Mouse (Mus musculus): ENCODE measurements around the gene Arrdc4. TPM values are rescaled to one million over a fixed set of nuclear protein-coding genes. Genes with fewer than 3 reads are reported as not detected.
A peak's percentile ranks its signal among the peaks of the same experiment; 100 is the strongest.

The Arrdc4 gene
- polyA plus RNA-seq (2016; fragmentation: Nextera tagmentation; extraction: Ambion mirVana) = 16.7 and 19.7 TPM in 2 replicates

DNA sequence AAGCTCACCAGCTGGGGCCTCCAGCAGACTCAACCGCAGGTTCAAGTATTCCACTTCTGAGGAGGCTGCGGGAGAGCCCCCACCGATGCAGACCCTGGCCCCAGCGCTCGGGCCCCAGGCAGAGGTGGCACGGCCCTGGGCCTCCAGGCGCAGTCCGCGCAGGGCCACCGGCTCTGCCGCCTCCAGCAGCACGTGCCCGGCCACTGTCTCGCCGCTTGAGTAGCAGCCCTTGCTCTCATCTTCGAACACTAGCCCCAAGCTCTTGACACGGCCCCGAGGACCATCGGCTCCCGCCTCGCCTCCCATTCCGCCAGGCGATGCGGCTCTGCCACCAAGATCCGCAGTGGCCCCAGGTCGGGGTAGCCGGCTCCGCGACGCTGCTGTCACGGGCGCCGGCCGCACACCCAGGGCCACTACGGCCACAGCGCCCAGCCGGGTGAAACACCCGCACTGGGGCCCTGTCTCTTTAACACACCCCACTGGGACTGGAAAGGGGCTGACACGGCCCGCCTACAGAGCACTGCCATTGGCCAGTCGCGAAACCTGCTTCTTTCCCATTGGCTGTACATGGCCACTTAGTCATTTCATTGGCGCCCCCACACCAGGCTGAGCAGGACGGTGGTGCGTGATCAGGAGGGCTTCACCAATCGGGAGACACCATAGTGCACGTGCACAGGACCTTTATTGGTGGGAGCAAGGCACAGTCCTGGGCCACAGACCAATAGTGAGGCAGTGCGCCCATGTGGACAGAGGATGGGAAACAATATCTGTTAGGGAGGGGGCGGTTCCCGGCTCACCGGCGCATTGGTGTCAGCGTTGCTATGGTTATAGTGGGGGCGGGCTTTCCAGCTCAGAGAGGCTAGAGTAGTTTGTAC is at the start of gene Arrdc4:
Gene Arrdc4, minus strand, starts transcription at position 481 of the 875 bp plus-strand sequence.
- Histone ChIP-seq H3K4me1 (peaks cover 23% of the 10 kb centered on the region), H3K27me3 (ENCODE audit: low read depth, poor library complexity, severe bottlenecking) (no peaks in the 10 kb centered on the region), H3K4me3 (peak within 1 kb of the TSS; percentile 85), H3K27ac (replicated peaks) (peak within 1 kb of the TSS; percentile 89), H3K36me3 (peaks cover 9% of the 10 kb centered on the region), H3K9me3 (replicated peaks) (no peaks in the 10 kb centered on the region)
- WGBS = 0% methylated on average over 54 of the region's 54 CpGs
- peak; percentile 99 for DNase-seq (ENCODE audit: low spot score)

DNA sequence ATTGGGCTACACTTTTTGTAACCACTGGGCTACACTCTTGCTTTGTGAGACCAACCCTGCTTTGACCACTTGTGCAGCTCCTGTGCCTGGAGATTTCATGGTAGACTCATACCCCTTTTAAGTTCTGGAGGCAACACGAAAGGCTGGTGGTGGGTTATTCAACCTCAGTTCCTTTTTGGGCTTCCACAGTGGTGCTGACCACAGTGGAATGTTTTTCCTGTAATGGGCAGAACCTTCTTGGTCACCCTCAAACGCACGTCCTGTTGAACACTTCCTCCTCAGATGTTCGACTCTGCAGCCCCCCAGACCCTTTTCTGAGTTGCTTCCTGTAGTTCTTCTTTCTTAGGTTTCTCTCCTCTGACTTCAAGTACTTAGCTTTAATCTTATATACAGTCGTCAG is 46.5 kb upstream of the Arrdc4 start:
- H3K27me3 ChIP-seq (ENCODE audit: low read depth, poor library complexity, severe bottlenecking) = no peaks in the 10 kb centered on the region
- no peak for DNase-seq (ENCODE audit: low spot score)
- no peak overlapping the region for H3K27ac ChIP-seq (replicated peaks)
- no peaks in the 10 kb centered on the region for H3K9me3 ChIP-seq (replicated peaks)
- no peaks in the 10 kb centered on the region for H3K36me3 ChIP-seq
- H3K4me3 ChIP-seq = no peak overlapping the region
- H3K4me1 ChIP-seq = no peaks in the 10 kb centered on the region
- 88% methylated on average over 5 of the region's 5 CpGs for WGBS

DNA sequence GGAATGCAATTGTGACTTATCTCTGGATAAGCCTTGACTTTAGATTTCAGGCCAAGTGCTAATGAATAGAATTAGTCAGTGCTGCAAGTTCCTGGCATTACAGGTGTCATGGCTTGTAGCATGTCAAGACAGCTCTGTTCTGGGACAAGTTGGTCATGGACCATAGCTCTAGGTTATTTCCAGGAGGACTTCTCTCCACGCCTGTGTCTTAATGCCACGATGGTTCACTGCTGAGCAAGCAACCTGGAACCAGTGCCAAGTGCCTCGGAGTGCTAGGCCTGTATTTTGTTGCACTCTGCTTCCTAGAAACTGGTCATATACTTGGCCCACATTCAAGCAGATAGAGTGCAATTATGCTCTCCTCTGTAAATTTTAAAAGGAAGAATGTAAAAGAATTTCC is 39.7 kb upstream of the Arrdc4 start:
- H3K36me3 ChIP-seq = no peaks in the 10 kb centered on the region
- no peaks in the 10 kb centered on the region for H3K9me3 ChIP-seq (replicated peaks)
- no peaks in the 10 kb centered on the region for H3K4me1 ChIP-seq
- no peak overlapping the region for H3K4me3 ChIP-seq
- DNase-seq (ENCODE audit: low spot score) = no peak
- no peaks in the 10 kb centered on the region for H3K27me3 ChIP-seq (ENCODE audit: low read depth, poor library complexity, severe bottlenecking)
- WGBS = 86% methylated on average over 3 of the region's 3 CpGs
- H3K27ac ChIP-seq (replicated peaks) = no peak overlapping the region

DNA sequence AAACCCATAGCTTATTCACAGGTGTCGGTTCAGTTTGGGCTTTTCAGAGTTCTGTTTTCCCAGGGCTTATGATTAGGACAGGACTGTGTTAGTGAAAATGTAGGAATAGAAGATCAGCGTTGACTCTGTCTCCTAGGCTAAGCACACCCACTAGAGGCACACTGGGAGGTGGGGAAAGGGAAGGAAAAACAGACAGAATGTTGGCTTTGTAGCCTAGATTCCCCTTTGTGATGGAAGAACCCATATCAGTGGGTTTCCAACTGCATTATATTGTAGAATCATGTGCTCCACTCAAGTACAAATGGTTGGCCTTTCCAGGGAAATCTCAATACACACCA is 22.7 kb upstream of the Arrdc4 start:
- 86% methylated on average over 2 of the region's 2 CpGs for whole genome bisulfite sequencing
- Histone ChIP-seq H3K27me3 (ENCODE audit: low read depth, poor library complexity, severe bottlenecking) (no peaks in the 10 kb centered on the region), H3K4me1 (no peaks in the 10 kb centered on the region)

DNA sequence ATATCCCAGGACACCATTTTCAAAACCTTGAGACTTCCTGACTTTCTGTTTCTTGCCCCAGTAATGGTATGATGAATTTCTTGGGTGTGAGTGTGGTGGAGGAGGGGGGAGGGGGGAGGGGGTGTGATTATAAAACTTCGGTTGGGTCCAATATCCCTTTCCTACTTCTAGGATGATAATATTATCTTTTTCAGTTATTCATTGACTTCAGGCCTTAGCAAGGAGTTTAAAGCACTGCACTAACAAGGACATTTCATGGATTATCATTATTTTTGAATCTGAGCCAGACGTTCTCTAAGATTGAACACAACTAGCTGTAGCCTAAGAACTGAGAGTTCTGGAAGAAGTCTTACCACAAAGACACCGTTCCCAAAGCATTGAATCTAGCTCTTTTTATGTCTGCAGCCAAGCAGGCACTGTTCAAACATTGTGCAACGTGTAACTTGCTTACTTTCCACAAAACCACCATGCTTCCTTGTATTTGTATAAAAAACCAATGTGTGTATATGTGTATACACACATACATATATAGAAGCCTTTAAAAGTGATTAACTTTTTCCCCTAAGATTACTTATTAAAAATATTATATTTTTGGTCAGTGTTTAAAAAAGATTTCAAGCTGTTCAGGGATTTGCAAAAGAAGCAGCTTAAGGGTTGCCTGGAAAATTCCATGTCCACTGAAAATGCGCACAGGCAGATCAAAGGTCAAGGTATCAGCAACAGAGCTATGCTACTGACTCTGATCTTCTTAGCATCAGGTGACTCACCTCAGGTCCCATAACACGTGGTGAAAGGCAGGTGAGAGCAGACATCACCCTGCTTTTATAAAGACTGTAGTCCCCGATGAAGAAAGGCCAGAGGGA is 22.1 kb upstream of the Arrdc4 start:
- Histone ChIP-seq H3K4me1 (no peaks in the 10 kb centered on the region), H3K36me3 (no peaks in the 10 kb centered on the region), H3K9me3 (replicated peaks) (no peaks in the 10 kb centered on the region), H3K27ac (replicated peaks) (no peak overlapping the region), H3K4me3 (no peak overlapping the region), H3K27me3 (ENCODE audit: low read depth, poor library complexity, severe bottlenecking) (no peaks in the 10 kb centered on the region)
- no peak for DNase-seq (ENCODE audit: low spot score)
- 79% methylated on average over 7 of the region's 7 CpGs for WGBS

More for the DNA sequence above, 22.7 kb upstream of the Arrdc4 start:
- Histone ChIP-seq H3K4me3 (no peak overlapping the region), H3K36me3 (no peaks in the 10 kb centered on the region), H3K27ac (replicated peaks) (no peak overlapping the region), H3K9me3 (replicated peaks) (no peaks in the 10 kb centered on the region)
- no peak for DNase-seq (ENCODE audit: low spot score)

DNA sequence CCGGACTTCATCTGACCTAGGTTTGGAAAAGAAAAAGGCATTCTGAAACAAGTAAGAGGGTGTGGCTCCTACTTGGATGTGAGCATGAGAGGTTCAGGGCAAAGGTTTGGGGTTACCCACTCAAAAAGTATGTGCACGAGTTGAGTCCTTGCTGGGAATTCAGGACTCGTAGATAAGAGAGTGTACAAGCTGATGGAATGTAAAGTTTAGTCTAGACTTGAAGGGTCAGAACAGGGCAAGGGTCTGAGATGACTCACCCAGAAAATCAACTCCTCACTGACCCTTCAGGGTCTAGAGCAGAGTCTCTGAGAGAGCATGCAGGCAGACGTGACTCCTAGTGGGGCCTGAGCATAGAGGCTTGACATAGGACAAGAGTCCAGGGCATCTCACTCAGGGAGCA is 16.9 kb upstream of the Arrdc4 start:
- H3K27ac ChIP-seq (replicated peaks) = no peak overlapping the region
- 85% methylated on average over 4 of the region's 4 CpGs for WGBS
- DNase-seq (ENCODE audit: low spot score) = no peak
- no peaks in the 10 kb centered on the region for H3K4me1 ChIP-seq
- H3K4me3 ChIP-seq = no peak overlapping the region
- no peaks in the 10 kb centered on the region for H3K36me3 ChIP-seq
- H3K9me3 ChIP-seq (replicated peaks) = no peaks in the 10 kb centered on the region
- H3K27me3 ChIP-seq (ENCODE audit: low read depth, poor library complexity, severe bottlenecking) = no peaks in the 10 kb centered on the region

DNA sequence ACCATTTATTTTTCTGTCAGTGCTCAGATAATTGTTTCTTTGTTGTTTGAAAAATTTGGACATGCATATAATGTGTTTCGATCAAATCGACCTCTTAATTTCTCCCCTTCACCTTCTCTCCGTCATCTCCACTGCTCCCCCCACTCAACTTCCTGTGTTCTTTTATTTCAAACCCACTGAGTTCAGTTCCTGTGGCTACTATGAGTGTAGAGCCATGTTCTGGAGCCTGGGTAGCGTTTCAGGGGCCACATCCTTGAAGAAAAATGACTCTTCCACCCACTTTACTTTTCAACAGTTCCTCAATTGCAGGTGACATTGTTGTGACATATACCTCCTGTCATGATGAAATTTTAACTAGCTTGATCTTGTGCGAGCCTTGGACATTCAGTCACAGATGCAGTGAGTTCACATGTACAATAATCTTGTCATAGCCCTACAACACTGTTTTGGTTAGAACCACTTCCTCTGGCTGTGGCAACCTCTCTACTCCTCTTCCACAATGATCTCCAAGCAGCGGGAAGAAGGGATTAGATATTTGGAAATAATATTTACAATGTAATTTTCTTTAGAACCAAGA is 10.2 kb upstream of the Arrdc4 start:
- Histone ChIP-seq H3K27ac (replicated peaks) (no peak overlapping the region), H3K9me3 (replicated peaks) (no peaks in the 10 kb centered on the region), H3K36me3 (no peaks in the 10 kb centered on the region), H3K4me3 (no peak overlapping the region), H3K27me3 (ENCODE audit: low read depth, poor library complexity, severe bottlenecking) (0 out of 2 replicates have a peak, but pooled peaks cover 5% of the 10 kb centered on the region), H3K4me1 (no peaks in the 10 kb centered on the region)
- DNase-seq (ENCODE audit: low spot score) = no peak
- WGBS = 85% methylated on average over 6 of the region's 6 CpGs

DNA sequence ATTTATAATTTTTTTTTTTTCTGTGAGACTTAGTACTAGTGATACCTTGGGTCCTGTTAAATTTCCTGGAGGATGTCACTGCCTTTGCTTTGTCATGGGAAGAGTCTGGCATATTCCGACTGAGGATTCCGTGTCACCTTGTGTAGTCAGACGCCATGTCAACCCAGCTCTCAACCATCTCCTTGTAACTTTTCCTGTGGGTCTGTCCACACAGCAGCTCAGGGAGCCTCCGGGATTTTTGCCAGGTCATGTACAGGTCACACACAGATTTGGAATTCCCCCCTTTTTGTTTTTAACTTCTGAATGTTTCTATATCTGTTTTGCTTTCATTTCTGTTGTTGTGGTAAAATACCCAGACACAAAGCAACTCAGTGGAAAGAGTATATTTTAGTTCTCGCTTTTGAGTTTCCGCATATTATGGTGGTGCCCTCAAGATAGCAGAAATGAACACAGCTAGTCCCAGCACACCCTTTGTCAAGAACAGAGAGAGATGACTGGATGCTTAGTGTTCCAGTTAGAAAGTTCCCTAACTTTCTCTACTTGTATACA is 7.7 kb upstream of the Arrdc4 start:
- H3K27me3 ChIP-seq (ENCODE audit: low read depth, poor library complexity, severe bottlenecking) = 0 out of 2 replicates have a peak, but pooled peaks cover 5% of the 10 kb centered on the region
- no peak overlapping the region for H3K4me3 ChIP-seq
- H3K27ac ChIP-seq (replicated peaks) = no peak overlapping the region
- WGBS = 92% methylated on average over 6 of the region's 6 CpGs
- H3K9me3 ChIP-seq (replicated peaks) = no peaks in the 10 kb centered on the region
- DNase-seq (ENCODE audit: low spot score) = no peak
- no peaks in the 10 kb centered on the region for H3K36me3 ChIP-seq
- no peaks in the 10 kb centered on the region for H3K4me1 ChIP-seq

DNA sequence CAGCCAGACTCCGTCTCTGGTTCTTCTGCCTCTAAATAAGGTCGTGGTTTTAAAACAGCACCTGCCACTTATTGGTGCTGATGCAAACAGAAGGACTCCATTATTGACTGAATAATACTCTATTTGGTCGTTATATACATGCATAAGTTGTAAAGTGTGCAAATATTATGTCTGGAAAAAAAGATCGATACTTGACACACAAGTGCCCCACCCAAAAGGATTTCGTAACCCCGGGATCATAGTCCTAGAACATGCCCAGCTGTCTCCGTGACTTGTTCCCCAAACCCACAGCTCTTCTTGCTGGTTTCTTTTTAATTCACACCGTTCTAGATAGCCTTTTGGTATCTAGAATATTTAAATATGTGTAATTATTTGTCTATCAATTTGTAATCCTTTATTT is 878 bp upstream of the Arrdc4 start:
- no peaks in the 10 kb centered on the region for H3K9me3 ChIP-seq (replicated peaks)
- no peaks in the 10 kb centered on the region for H3K36me3 ChIP-seq
- peak overlapping the region; percentile 85 for H3K4me3 ChIP-seq
- no peaks in the 10 kb centered on the region for H3K27me3 ChIP-seq (ENCODE audit: low read depth, poor library complexity, severe bottlenecking)
- H3K27ac ChIP-seq (replicated peaks) = peak overlapping the region; percentile 89
- 75% methylated on average over 8 of the region's 8 CpGs for WGBS
- peaks cover 23% of the 10 kb centered on the region for H3K4me1 ChIP-seq
- no peak for DNase-seq (ENCODE audit: low spot score)

DNA sequence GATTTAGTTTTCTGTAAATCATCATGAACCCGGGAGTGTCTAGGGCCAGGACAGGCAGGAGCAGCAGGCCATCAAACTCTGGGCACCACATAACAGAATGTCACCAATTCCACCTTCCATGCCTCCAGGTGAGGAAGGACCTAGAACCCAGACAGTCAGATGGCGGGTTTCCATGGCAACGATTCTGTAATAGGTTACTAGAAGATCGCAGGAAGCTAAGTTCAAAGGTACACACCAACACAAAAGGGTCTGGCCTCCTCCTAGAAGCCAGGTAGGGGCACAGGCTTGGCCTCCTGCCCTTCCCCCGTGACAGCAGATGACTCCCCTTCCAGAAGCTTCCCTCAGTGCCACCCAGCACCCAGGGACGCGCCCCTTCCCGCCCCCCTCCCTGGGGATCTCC is 680 bp downstream of the Arrdc4 start:
- Histone ChIP-seq H3K9me3 (replicated peaks) (no peaks in the 10 kb centered on the region), H3K27me3 (ENCODE audit: low read depth, poor library complexity, severe bottlenecking) (no peaks in the 10 kb centered on the region), H3K27ac (replicated peaks) (peak overlapping the region; percentile 89), H3K4me1 (peaks cover 23% of the 10 kb centered on the region), H3K36me3 (peaks cover 10% of the 10 kb centered on the region), H3K4me3 (peak overlapping the region; percentile 85)
- 25% methylated on average over 8 of the region's 8 CpGs for WGBS
- peak; percentile 28 for DNase-seq (ENCODE audit: low spot score)

DNA sequence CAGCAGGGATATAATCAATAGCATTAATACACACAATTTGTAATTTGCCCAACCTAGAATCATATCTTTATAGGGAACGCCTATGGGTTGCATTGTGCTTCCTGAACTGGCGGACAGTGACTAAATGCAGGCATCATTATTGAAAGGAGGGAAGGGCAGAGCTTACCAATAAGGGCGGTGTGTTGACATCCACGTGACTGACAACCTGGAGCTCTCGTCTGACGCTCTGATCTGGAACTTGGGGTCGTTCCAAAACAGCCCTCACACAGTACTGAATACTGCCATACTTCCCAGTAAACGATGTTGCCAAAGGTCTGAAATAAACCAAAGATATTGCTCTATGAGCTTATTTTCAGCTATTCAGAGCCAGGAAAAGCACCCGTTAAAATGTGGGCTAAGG is 4.4 kb downstream of the Arrdc4 start:
- H3K36me3 ChIP-seq = peaks cover 47% of the 10 kb centered on the region
- 89% methylated on average over 9 of the region's 9 CpGs for WGBS

DNA sequence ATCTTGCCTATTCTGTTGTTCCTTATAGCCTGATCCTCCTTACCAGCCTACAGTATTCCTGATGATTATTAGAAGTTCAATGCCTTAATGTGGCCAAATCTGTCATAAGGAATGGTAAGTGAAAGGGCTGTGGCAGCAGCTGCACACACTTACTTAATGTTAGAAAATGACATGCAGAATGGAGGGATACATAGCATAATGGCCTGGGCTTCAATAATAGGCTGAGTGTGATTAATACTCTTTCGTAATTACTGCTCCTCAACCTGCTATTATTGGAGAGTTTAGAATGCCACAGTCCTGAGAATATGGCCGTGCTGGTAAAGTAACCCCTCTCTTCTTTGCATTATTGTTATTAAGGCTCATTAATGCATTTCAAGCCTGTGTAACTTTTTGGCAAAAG is 4.8 kb downstream of the Arrdc4 start:
- H3K27ac ChIP-seq (replicated peaks) = no peak overlapping the region
- peaks cover 15% of the 10 kb centered on the region for H3K4me1 ChIP-seq
- no peak overlapping the region for H3K4me3 ChIP-seq
- DNase-seq (ENCODE audit: low spot score) = no peak
- 88% methylated on average over 2 of the region's 2 CpGs for WGBS
- H3K9me3 ChIP-seq (replicated peaks) = no peaks in the 10 kb centered on the region
- H3K27me3 ChIP-seq (ENCODE audit: low read depth, poor library complexity, severe bottlenecking) = no peaks in the 10 kb centered on the region
- H3K36me3 ChIP-seq = peaks cover 51% of the 10 kb centered on the region

More for the DNA sequence above, 4.4 kb downstream of the Arrdc4 start:
- DNase-seq (ENCODE audit: low spot score) = no peak
- Histone ChIP-seq H3K27ac (replicated peaks) (no peak overlapping the region), H3K4me1 (peaks cover 18% of the 10 kb centered on the region), H3K4me3 (no peak overlapping the region), H3K9me3 (replicated peaks) (no peaks in the 10 kb centered on the region), H3K27me3 (ENCODE audit: low read depth, poor library complexity, severe bottlenecking) (no peaks in the 10 kb centered on the region)
